Mouse (Mus musculus): ENCODE measurements around the gene Sprtn.
A peak's percentile ranks its signal among the peaks of the same experiment; 100 is the strongest.

The Sprtn gene

GRCm38 (mm10) chr8:124947865-124948732, 50.4 kb downstream of the Sprtn start:
- DNase-seq = peak; percentile 61 to 66

GRCm38 (mm10) chr8:124948733-124949111, 51.0 kb downstream of the Sprtn start:
- DNase-seq = peak in 1 of 2 experiments; percentile 39

- peak; percentile 86 to 94 for DNase-seq
Measured at GRCm38 (mm10) chr8:124949209-124950068, 51.8 kb downstream of the Sprtn start, which contains the start of gene Egln1. Egln1 (minus strand) TSS chr8:124949324.

- no peak for DNase-seq
Measured at GRCm38 (mm10) chr8:124950069-124950456, 52.4 kb downstream of the Sprtn start.

GRCm38 (mm10) chr8:124950865-124951264, 53.2 kb downstream of the Sprtn start:
- no peak for DNase-seq

- no peak for DNase-seq
Measured at GRCm38 (mm10) chr8:124953188-124953587, 55.5 kb downstream of the Sprtn start.

- DNase-seq = no peak
Measured at GRCm38 (mm10) chr8:124954572-124955082, 56.9 kb downstream of the Sprtn start.
